ENCODE assay signal across 29 mouse cellular contexts in the genomic region with DNA sequence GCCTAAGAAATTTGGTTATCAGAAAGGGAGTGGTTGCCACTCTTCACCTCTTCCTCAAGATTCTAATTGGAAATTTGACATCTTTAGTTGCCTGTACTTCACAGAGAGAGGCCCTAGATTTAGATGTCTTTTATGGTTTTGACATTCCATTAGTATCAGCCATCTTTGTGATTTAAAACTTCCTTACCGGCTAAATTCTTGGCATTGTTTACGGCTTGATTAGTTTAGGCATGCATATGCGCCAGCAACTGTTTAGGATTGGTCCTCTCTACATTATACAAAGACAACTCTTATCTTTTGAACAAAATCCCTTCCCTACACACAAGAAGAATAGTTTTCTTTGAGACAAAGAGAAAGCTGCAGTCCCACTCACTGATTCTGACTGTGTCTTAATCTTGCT.
DNase-seq lines count a peak whose midpoint lies in the region; ATAC-seq and TF ChIP-seq lines count a peak whose summit lies in the region.
"Had no signal": no experiment of that assay in that cellular context is flagged by ENCODE, and none has a peak within 500 bp of the region (broad histone marks: within the 10 kb centered on the region; RNA-seq: fewer than 3 reads in every experiment).

No protein-coding gene starts in this region.

- peak; percentile 57; the same call in 1 of the 2 replicates for ATAC-seq in kidney, embryonic 14.5 days (ENCODE audit: low FRiP score, low TSS enrichment)
- no peak; the same call in 1 of the 2 replicates for ATAC-seq in kidney, postnatal 0 days (replicated peaks; ENCODE audit: low FRiP score, low read depth)
- ATAC-seq: activated CD4-positive, CD25-positive, alpha-beta regulatory T cell, adult 4 months; forebrain, embryonic 15.5 days; Patski had no signal

- H3K27ac ChIP-seq in kidney, embryonic 14.5 days (ENCODE audit: low read depth, low read length): peak overlapping the region; percentile 42; the same call in 1 of the 2 replicates
- H3K27ac ChIP-seq in kidney, postnatal 0 days: 0 out of 2 replicates have a peak overlapping the region, but pooled peaks have one; percentile 27
- H3K27ac ChIP-seq: embryonic facial prominence, embryonic 10.5 days; embryonic facial prominence, embryonic 13.5 days; forebrain, embryonic 12.5 days; forebrain, embryonic 15.5 days; hindbrain, embryonic 12.5 days; hindbrain, embryonic 15.5 days had no signal

- DNase-seq in kidney, adult 11 months: no peak
- DNase-seq in kidney, postnatal 0 days (ENCODE audit: low spot score): peak; percentile 81
- DNase-seq in kidney, adult 8-10 months: no peak
- DNase-seq in ES-CJ7 (ENCODE audit: low read depth, low spot score) (peak; percentile 38), ZHBTc4 (ENCODE audit: low read depth, low spot score) (peak; percentile 83)
- DNase-seq in urinary bladder, postnatal 4 days (ENCODE audit: low spot score in 2 of 2): no peak
- DNase-seq: adrenal gland, adult 8-10 months; adrenal gland, postnatal 25 days; B cell, adult 2 months; cerebellum, adult 11-12 months; cerebellum, adult 8-10 months; cerebellum, postnatal 10 days; cerebellum, postnatal 36 days; embryo, embryonic 11 days; gastrocnemius, postnatal 10 days; heart, adult 11 months had no signal

- no peak overlapping the region for H3K4me2 ChIP-seq in kidney, embryonic 14.5 days (replicated peaks; ENCODE audit: low read depth, low read length)
- no peak overlapping the region for H3K4me2 ChIP-seq in kidney, postnatal 0 days (ENCODE audit: low read length)
- H3K4me2 ChIP-seq: embryonic facial prominence, embryonic 13.5 days; forebrain, embryonic 12.5 days; forebrain, embryonic 15.5 days; heart, embryonic 11.5 days; hindbrain, embryonic 12.5 days; hindbrain, embryonic 15.5 days had no signal

- no peak for TF ChIP-seq CTCF in kidney, postnatal 0 days (IDR thresholded peaks at IDR 0.05; ENCODE audit: low read depth)

- H3K4me1 ChIP-seq in kidney, embryonic 14.5 days (ENCODE audit: control insufficient read depth, insufficient read depth, low read length): no peaks in the 10 kb centered on the region
- H3K4me1 ChIP-seq in kidney, postnatal 0 days (replicated peaks; ENCODE audit: insufficient read depth, low read length): no peaks in the 10 kb centered on the region
- H3K4me1 ChIP-seq: embryonic facial prominence, embryonic 10.5 days; embryonic facial prominence, embryonic 13.5 days; forebrain, embryonic 12.5 days; forebrain, embryonic 15.5 days; hindbrain, embryonic 12.5 days; hindbrain, embryonic 15.5 days had no signal

- H3K9me3 ChIP-seq in kidney, embryonic 14.5 days (ENCODE audit: control insufficient read depth, low read length): 0 out of 2 replicates have a peak, but pooled peaks cover 4% of the 10 kb centered on the region
- H3K9me3 ChIP-seq in kidney, postnatal 0 days (replicated peaks; ENCODE audit: low read length): no peaks in the 10 kb centered on the region
- H3K9me3 ChIP-seq: embryonic facial prominence, embryonic 10.5 days; embryonic facial prominence, embryonic 13.5 days; forebrain, embryonic 12.5 days; forebrain, embryonic 15.5 days; hindbrain, embryonic 12.5 days; hindbrain, embryonic 15.5 days had no signal

- no peaks in the 10 kb centered on the region for H3K27me3 ChIP-seq in kidney, embryonic 14.5 days (ENCODE audit: control insufficient read depth, insufficient read depth, low read length)
- H3K27me3 ChIP-seq in kidney, postnatal 0 days (ENCODE audit: insufficient read depth, low read length): no peaks in the 10 kb centered on the region
- H3K27me3 ChIP-seq: CH12.LX; embryonic facial prominence, embryonic 13.5 days; forebrain, embryonic 12.5 days; forebrain, embryonic 15.5 days; hindbrain, embryonic 12.5 days; hindbrain, embryonic 15.5 days; Patski had no signal

- no peak overlapping the region for H3K4me3 ChIP-seq in kidney, embryonic 14.5 days (ENCODE audit: low read length)
- H3K4me3 ChIP-seq in kidney, postnatal 0 days (replicated peaks; ENCODE audit: low read depth, low read length): no peak overlapping the region
- H3K4me3 ChIP-seq: embryonic facial prominence, embryonic 10.5 days; embryonic facial prominence, embryonic 13.5 days; erythroblast, embryonic 14.5 days; forebrain, embryonic 12.5 days; forebrain, embryonic 15.5 days; hindbrain, embryonic 12.5 days; hindbrain, embryonic 15.5 days had no signal

- no peak overlapping the region for H3K9ac ChIP-seq in kidney, embryonic 14.5 days (ENCODE audit: low read depth, low read length)
- H3K9ac ChIP-seq in kidney, postnatal 0 days (ENCODE audit: low read depth, low read length): no peak overlapping the region
- H3K9ac ChIP-seq: embryonic facial prominence, embryonic 13.5 days; forebrain, embryonic 12.5 days; forebrain, embryonic 15.5 days; hindbrain, embryonic 12.5 days; hindbrain, embryonic 15.5 days had no signal

- no peaks in the 10 kb centered on the region for H3K36me3 ChIP-seq in kidney, embryonic 14.5 days (ENCODE audit: control insufficient read depth, insufficient read depth, low read length)
- H3K36me3 ChIP-seq in kidney, postnatal 0 days (ENCODE audit: insufficient read depth, low read length): no peaks in the 10 kb centered on the region
- H3K36me3 ChIP-seq: embryonic facial prominence, embryonic 10.5 days; embryonic facial prominence, embryonic 13.5 days; forebrain, embryonic 12.5 days; forebrain, embryonic 15.5 days; G1E; hindbrain, embryonic 12.5 days; hindbrain, embryonic 15.5 days had no signal

- 47% methylated on average over 3 of the region's 3 CpGs for WGBS in kidney, embryonic 14.5 days
- WGBS in kidney, postnatal 0 days: 56% methylated on average over 3 of the region's 3 CpGs

Comparison
In these comparisons a context has a peak if more than half of its experiments do, and no peak if none do; other contexts are left out.
1. DNase-seq: peak in kidney, postnatal 0 days (single experiment), ES-CJ7 (single experiment) and ZHBTc4 (single experiment); none in kidney, adult 11 months (single experiment), kidney, adult 8-10 months (0 of 2) and urinary bladder, postnatal 4 days (0 of 2).